Mouse (Mus musculus): ENCODE data around the gene Wdr54.

The Wdr54 gene

DNA sequence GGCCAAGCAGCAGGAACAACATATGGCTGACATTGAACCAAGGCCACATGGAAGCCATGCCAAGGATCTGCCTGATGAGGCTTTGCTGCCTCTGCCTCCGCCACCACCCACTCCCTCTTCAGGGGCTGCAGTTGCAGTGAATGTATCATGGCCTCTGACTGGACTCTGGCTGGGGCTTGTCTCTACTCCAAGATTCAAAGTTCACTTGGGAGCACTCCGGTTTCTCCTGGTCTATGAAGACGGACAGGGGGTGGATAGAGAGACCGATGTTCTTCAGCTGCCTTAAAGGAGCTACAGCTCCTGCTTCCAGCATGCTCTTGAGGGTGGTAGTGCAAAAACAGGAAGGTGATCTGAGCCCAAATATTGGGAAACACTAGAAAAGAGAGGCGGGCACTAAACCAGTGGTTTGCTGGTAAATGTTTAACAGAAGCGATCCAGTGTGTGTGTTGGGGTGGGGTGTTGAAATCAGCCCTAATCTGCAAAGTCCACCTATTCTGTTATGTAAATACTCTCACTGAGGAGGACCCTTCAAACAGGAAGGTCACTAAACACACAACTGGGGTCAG lies 24.6 kb downstream of the Wdr54 start:
- no peak for DNase-seq (ENCODE audit: low read depth, low spot score)

DNA sequence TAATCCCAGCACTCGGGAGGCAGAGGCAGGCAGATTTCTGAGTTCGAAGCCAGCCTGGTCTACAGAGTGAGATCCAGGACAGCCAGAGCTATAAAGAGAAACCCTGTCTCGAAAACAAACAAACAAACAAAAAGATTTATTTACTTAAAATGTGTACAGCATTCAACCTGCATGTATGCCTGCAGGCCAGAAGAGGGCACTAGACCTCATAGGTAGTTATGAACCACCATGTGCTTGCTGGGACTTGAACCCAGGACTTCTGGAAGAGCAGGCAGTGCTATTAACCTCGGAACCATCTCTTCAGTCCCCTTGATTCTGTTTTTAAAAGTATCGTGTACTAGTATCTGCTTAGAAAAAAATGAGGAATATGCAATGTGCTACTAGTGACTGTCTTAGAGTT lies 28.8 kb downstream of the Wdr54 start:
- DNase-seq (ENCODE audit: low read depth, low spot score), result no peak

DNA sequence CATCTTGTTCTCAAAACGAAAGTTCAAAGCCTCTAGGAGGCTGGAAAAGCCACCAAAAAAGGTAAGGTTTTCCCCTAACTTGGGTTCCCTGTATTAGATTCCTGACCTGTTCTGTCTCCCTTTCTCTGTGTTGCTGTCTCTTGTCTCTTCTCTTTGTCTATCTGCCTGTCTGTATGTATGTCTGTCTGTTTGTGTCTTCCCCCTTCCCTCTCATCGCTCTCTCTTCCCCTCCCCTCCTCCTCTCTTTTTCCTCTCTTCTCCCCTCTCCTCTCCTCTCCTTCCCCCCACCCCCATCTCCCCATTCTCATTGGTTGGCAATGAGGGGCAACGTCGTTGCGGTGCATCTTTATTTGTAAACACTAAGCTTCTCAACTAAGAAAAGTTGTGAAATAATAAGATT lies 30.9 kb downstream of the Wdr54 start, which contains the start of gene Ino80b:
Gene Ino80b, minus strand, starts transcription at position 101 of the 400 bp plus-strand sequence.
- DNase-seq (ENCODE audit: low read depth, low spot score), result no peak

GRCm38 (mm10) chr6:83124851-83125312 lies 31.3 kb downstream of the Wdr54 start:
- peak; percentile 99 for DNase-seq (ENCODE audit: low read depth, low spot score)

GRCm38 (mm10) chr6:83122961-83123360 lies 33.2 kb downstream of the Wdr54 start:
- no peak for DNase-seq (ENCODE audit: low read depth, low spot score)

DNA sequence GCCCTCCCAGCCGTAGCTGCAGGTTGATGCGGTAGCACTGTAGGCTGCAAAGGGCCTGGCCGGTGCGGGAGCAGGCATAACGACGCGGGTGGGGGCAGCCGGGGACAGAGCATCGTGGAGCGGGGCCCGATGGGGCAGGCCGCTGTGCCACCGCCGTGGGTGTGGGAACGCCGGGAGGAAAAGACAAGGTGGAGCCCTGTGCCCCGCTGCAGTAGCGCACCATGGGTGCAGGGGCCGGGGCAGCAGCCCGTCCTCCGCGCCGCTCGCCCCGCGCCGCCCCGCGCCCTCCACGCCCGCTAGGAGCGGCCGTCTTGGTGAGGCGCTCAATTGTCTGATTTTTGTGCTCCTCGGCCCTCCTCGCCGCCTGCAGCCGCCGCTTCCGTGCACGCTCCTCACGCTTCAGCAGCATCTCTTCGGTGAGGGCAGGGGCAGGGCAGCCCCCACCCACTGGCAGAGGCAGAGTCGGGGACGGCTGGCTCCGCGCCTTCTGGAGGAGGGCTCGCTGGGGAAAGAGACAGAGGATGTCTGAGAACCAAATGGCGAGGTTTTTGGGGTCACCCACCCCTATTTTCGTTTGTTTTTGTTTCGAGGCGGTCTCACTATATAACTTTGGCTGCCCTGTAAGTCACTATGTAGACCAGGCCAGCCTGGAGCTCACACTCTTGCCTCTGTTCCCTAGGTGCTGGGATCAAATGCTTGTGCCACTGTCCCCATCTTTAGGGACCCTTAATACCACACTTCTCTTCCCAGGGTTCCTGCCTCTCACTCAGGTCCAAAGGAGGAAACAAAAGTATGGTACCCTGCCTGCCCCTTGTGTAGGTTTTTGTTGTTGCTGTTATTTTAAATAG lies 34.1 kb downstream of the Wdr54 start:
- DNase-seq (ENCODE audit: low read depth, low spot score), result no peak

DNA sequence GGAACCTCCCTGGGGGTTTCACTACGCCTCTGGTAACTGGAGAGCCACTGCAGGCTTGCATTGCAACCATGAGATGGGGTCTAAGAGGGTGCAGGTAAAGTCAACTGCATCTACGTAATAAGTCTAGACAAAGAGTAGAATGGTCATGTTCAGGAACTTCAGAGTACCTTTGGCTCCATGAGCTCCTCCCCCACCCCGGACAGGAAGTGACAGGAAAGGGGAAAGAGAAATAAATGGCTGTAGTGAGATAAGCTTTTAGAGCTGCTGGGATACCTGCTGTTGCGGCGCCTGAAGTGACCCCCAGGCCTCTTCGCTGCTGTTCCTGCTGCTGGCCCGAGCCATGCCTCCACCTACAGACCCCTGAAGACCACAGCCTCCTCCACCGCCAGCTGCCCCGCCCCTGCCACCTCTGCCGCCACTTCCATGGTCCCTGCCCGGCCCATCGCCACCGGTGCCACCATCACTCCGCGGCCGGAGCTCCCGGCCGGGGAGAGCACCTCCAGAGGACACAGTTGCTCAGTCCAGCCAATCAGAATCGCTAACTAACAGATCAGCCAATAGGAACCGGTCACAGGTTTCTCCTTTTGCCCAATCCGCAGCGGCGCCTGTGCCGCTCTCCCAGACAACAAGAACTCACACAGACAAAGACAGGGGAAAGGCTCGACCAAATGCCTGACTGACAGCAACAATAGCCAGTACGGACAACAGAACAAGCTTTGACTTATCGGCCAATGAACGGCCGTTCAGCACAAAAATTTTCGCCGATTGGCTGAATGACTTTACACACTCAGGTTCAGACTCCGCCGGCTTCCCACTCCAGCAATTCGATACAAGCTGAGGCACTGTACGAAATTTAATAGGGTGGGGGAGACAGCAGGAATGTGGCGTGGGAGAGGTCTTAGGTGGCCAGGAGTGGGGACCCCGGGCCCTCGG lies 35.0 kb downstream of the Wdr54 start, which contains the start of gene Wbp1:
Gene Wbp1, minus strand, starts transcription at position 630 of the 933 bp plus-strand sequence.
- DNase-seq (ENCODE audit: low read depth, low spot score), result peak; percentile 100

DNA sequence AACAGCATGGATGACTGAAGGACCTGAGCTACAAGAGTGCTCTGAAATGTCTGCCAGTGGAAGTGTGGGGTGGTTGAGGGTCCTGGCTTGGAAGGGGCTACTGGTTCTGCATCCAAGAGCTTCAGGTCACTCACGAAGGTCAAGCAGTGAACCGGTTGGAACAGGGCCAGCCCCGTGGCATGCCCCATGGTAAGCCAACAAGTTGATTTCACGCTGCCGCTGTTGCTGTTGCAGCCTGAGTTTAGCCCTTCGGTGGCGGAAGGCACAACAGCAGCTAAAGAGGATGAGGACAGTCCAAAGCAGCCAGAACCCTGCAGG lies 36.5 kb downstream of the Wdr54 start:
- DNase-seq (ENCODE audit: low read depth, low spot score), result no peak

GRCm38 (mm10) chr6:83118825-83119733 lies 37.1 kb downstream of the Wdr54 start:
- DNase-seq (ENCODE audit: low read depth, low spot score), result no peak

DNA sequence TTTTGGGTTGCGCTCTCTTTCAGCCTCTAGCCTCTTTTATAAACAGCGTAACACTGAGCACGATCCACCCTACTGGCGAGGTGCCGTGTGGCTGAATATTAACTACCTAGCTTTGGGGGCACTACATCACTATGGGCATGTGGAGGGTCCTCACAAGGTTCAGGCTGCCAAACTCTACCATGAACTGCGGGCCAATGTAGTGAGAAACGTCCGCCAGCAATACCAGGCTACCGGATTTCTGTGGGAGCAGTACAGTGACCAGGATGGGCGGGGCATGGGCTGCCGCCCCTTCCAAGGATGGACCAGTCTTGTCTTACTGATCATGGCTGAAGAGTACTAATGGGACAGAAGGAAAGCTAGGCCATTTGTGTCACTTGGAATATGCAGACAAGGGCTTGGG lies 37.8 kb downstream of the Wdr54 start:
- no peak for DNase-seq (ENCODE audit: low read depth, low spot score)

DNA sequence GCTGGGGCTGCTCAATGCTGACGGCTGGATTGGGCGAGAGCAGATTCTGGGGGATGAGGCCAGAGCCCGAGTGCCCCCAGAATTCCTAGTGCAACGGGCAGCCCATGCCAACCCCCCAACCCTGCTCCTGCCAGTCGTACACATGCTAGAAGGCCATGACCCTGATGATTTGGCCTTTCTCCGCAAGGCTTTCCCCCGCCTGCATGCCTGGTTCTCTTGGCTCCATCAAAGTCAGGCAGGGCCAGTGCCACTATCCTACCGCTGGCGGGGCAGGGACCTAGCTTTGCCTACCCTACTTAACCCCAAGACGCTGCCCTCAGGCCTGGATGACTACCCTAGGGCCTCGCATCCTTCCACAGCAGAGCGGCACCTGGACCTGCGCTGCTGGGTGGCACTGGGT lies 38.6 kb downstream of the Wdr54 start:
- no peak for DNase-seq (ENCODE audit: low read depth, low spot score)

DNA sequence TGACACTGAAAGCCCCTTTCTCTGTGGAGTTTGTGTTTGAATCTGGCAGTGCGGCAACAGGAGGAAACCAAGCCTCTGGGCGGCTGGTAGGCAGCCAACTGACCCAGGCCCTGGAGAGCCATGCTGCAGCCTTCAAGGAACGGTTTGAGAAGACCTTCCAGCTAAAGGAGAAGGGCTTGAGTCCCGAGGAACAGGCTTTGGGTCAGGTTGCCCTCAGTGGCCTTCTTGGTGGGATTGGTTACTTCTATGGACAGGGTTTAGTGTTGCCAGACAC lies 39.1 kb downstream of the Wdr54 start:
- DNase-seq (ENCODE audit: low read depth, low spot score), result no peak

GRCm38 (mm10) chr6:83116373-83117164 lies 39.6 kb downstream of the Wdr54 start:
- no peak for DNase-seq (ENCODE audit: low read depth, low spot score)

DNA sequence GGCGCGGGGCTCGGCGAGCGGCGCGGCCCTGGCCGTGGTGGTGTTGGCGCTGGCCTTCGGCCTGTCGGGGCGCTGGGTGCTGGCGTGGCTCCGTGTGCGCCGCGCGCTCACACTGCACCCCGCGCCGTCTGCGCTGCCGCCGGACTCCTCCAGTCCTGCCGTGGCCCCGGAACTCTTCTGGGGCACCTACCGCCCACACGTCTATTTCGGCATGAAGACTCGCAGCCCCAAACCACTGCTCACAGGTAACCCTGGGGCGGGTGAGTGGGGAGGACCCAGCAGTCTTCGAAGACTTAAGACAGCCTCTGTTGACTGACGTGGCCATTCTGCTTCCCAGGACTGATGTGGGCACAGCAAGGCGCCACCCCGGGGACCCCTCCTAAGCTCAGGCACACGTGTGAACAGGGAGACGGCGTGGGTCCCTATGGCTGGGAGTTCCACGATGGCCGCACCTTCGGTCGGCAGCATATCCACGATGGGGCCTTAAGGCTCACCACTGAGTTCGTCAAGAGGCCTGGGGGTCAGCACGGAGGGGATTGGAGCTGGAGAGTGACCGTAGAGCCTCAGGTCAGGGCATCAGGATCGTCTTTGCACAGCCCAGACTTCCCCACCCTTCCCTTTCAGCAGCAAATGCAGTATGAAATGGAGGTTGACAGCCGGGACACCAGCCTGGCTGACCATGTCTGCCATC lies 40.4 kb downstream of the Wdr54 start:
- DNase-seq (ENCODE audit: low read depth, low spot score), result no peak

GRCm38 (mm10) chr6:83115011-83115671 lies 41.1 kb downstream of the Wdr54 start, which contains the start of gene Mogs:
Gene Mogs, plus strand, starts transcription at chr6:83115496.
- peak; percentile 95 for DNase-seq (ENCODE audit: low read depth, low spot score)

- no peak for DNase-seq (ENCODE audit: low read depth, low spot score)
These were observed 44.6 kb downstream of the Wdr54 start for GRCm38 (mm10) chr6:83111510-83112136.

- DNase-seq (ENCODE audit: low read depth, low spot score), result peak; percentile 90
These were observed 47.2 kb downstream of the Wdr54 start, which contains the start of gene Mrpl53 for GRCm38 (mm10) chr6:83108762-83109668. Gene Mrpl53, plus strand, starts transcription at chr6:83109040.

Data from brain, adult 2 months (tissue).